Mouse (Mus musculus): ENCODE data around the gene Ina.
"Not testable (repeated sequence)": the region's sequence is repeated elsewhere in the genome, so short reads cannot be mapped to it uniquely, and the experiment has no call there.

Ina gene

DNA sequence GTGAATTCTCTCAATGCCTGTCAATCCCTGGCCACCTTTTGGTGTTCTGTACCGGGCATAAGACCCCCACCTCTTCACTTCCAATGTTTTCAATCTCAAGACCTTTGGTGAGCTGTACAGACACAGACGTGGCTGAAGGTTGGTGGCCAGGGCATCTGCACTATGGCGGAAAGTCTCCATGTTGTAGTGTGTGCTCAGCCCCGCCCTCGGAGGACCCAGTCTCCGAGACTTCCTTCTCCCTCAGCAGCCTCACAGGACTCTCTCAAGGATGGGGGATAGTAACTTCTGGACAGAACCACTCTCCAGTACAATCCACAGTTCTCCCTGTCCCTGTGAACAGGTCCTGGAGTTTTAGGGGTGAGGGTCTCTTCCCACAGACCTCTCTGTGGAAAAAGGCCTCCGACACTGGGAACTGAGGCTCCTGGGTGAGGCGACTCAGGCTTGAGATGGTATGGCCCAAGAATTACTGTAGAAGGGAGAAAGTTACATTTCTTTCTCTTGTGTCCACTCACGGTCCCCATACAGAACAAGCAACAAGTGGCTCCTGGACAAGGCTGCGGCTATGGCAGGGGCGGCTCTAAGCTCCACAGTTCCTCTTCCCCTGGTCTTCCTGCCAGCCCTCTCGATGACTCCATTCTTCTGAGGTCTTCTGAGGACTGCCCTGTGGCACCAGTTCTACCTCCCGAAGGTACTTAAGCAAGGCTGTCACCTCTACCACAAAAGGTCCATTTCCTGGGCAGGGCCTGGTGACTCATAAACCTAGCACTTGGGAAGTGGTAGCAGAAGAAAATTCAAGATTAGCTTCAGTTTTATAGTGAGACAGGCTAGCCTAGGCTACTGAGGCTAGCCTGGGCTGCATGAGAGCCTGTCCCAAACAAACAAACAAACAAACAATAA, 29.5 kb upstream of the Ina start:
- DNase-seq (ENCODE audit: low read depth, low spot score) = no peak

DNA sequence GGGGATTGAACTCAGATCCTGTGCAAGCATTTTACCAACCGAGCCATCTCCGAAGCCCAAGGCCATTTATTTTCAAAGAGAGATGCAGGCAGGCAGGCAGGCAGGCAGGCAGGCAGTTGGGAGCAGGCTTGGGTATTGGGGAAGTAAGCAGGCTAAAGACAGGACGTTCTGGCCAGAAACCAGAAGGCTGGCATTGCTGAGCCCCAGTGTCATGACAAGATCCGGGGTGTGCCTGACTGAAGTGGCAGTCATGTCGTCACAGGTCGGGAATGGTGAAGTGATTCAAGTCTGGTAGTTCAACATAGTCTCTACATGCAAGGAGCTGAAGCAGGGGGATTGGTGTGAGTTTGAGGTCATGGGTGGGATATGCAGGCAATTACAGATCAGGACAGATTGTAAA, 26.9 kb upstream of the Ina start:
- peak; percentile 34 for DNase-seq (ENCODE audit: low read depth, low spot score)

DNA sequence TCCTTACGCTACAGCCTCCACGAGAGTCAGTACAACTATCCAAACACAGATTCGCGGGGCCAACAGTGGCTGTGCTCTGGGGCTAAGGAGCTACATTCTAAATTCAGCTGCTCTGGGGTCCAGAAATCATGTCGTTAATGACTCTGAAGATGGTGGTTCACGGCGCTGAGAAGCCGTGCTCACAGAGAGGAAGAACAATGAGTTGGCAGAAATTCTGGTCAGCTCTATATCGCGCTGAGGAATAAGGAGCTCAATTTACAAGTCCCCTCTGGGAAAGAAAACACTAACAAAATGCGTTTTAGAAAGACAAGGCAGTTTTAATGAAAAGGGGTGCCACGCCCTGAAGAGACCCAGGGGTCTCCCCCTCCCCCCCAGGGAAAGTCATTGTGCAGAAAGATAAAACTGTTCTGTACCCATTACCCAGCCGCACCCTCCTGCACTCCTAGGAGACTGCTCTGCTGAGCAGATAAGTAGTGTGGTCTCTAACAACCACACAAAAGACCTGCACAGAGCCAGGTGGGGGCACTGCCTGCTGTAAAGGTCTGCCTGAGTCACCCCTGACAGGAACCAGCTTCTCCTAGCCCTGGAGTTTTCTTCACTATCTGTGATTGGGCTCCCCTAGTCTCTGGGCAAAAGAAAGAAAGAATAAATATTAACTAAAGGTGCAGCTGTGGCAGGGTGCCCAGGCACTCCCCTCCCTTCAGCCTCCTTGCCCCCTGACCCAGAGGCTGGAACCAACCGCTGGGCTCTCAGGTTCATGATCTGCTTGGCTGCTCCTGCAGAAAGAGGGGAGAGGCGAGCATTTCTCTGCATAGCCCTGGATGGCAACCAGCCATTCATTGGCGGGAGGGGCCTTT, 26.0 kb upstream of the Ina start:
- DNase-seq (ENCODE audit: low read depth, low spot score) = no peak

DNA sequence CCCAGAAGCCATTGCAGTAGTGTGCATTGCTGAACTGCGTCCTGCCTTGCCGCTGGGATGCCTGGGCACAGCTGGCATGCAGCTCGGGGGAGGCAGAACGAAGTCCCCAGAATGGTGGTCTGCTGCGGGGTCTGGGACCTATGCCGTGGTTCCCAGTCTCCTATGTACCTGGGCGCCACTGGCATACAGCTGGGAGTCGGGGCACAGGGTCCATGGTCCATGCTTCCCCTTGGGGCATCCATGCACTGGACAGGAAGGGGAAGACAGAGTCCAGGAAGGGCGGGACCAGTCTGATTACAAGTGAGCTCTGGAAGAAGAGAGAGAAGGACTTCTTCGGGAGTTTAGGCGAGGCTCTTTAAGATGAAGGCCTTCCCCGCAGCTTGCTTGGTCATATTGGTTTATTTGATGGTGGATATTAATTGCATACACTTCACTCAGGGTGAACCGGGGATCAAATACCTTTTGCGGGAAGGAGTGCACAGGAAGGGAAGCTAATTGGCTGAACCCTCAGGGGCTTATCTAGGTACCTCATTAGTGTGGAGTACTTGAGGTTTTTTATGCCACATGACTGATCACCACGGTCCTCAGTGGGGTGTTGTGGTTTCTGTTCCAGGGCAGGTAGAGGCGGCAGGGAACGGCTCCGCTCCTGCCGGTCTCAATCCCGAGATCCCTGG, 24.9 kb upstream of the Ina start:
- DNase-seq (ENCODE audit: low read depth, low spot score) = no peak

DNA sequence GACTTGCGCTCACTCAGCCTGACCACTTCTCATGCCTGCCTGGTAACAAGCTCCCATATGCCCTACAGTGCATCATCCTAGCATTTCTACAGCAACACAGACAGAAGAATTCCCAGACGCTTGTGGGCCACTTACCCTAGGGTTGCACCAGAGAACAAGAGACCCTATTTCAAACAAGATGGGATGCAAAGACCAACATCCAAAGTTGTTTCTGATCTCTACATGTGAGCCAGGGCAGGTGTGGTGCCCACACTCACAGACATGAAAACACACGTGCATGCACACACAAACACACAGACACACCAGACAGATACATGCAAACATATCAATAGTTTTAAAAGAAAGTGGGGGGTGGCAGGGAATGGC, 24.4 kb upstream of the Ina start:
- no peak for DNase-seq (ENCODE audit: low read depth, low spot score)

DNA sequence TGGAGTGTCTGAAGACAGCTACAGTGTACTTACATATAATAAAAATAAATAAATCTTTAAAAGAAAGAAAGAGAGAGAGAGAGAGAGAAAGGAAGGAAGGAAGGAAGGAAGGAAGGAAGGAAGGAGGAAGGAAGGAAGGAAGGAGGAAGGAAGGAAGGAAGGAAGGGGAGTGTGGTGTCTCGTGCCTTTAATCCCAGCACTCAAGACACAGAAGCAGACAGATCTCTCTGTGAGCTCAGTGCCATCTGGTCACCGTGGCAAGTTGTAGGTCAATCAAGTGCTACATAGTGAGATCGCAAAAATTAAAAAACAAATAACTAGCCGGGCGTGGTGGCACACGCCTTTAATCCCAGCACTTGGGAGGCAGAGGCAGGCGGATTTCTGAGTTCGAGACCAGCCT, 23.9 kb upstream of the Ina start:
- DNase-seq (ENCODE audit: low read depth, low spot score) = not testable (repeated sequence)

DNA sequence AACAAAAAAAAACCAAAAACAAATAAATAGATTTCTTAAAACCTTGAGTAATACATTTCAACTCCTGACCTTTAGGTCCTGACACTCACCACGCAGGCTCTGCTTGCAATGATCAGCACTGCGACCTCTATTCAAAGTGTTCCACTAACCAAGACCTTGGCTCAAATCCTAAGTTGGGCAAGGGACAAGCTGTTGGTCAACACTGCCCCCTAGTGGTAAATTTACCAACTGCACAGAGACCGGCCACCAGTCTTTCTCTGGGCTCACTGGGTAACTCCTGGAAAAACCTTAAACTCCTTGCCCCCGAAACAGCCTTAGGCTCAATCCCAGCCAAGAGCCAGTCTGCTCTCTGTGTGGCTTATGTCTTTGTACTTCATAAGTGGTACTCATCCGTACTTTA, 23.4 kb upstream of the Ina start:
- peak; percentile 80 for DNase-seq (ENCODE audit: low read depth, low spot score)

DNA sequence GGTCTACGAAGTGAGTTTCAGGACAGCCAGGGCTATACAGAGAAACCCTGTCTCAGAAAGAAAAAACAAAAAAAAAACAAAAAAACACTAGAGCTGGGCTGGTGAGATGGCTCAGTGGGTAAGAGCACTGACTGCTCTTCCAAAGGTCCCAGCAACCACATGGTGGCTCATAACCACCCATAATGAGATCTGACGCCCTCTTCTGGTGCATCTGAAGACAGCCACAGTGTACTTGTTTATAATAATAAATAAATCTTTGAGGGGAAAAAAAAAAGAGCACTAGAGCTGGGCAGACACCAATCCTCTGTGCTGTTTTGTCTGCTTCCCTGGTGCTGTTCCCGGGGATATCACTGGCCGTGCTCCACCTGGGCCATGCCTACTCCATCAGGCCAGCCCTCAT, 22.2 kb upstream of the Ina start:
- DNase-seq (ENCODE audit: low read depth, low spot score) = not testable (repeated sequence)

DNA sequence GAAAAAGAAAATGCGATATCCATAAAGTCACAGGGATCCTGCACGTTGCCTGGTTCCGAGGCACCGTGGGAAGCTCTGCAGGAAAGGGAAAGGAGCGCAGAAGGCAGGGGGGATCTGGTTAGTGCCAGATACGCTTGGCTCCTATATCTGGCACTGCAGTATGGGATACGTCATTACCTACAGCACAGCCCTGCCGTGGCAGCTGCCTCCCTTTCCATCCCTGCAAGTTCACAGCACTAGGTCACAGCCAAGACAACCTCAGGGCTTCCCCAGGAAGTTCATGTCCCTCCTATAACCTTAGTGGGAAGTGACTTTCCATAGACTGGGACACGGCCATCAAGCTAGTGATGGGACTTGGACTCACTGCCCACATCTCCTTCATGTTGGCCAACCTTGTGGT, 18.4 kb upstream of the Ina start:
- no peak for DNase-seq (ENCODE audit: low read depth, low spot score)

DNA sequence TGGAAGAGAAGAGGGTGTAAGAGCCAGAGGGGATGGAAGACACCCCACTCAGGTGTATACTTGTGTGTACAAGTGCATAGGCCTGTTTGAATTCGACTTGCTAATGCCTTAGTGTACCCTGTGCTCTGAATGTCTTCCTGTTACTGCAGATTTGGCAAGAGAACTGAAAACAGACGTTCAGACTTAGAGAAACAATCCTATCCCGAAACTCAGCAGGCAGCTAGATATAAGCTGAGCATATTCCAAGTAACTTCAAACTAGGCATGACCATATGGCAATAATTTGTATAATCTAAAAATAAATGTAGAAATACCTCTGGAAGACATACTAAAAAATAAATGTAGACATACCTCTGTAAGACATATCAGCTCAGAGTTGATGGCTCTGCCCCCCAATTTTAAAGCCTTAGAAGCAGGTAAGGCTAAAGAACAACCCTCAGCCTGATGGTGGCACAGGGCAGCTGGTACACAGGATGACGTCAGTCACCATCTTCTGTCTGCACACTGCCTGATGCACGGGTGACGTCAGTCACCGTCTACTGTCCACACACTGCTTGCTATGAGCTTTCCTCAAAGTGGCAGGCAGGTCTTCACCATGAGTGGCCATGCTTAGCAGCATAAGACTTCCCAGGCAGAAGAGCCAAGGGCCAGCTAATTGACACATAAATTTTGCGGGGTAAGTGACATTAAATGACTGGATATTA, 16.2 kb upstream of the Ina start:
- DNase-seq (ENCODE audit: low read depth, low spot score) = no peak

DNA sequence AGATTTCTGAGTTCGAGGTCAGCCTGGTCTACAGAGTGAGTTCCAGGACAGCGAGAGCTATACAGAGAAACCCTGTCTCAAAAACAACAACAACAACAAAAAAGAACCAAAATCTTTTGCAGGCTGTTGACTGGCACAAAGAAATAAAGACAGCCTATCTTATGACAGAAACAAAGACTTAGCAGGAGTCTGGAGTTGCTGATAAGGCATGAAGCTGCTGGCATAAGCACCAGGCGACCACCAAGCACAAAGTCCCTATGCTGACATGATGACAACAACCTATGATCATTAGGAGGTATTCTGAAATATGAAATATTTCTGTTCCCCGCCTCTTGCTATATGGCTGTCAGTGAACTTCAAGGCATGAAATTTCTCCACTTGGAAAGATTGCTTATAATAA, 15.5 kb upstream of the Ina start:
- DNase-seq (ENCODE audit: low read depth, low spot score) = no peak

DNA sequence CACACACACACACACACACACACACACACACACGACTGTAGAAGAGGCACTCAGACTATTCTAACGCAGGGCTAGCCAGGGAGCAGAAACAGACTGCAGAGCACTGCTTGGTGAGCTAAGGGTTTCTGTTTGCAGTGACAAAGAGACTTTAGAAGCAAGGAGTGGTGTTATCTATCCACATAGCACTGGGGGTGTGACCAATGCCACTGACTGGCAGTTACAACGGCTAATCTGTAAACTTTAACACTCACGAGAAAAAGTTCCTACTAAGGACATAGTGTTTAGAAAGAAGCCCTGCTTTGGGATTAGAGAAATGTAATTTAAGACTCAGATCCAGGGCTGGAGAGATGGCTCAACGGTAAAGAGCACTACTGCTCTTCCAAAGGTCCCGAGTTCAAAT, 14.7 kb upstream of the Ina start:
- DNase-seq (ENCODE audit: low read depth, low spot score) = no peak

DNA sequence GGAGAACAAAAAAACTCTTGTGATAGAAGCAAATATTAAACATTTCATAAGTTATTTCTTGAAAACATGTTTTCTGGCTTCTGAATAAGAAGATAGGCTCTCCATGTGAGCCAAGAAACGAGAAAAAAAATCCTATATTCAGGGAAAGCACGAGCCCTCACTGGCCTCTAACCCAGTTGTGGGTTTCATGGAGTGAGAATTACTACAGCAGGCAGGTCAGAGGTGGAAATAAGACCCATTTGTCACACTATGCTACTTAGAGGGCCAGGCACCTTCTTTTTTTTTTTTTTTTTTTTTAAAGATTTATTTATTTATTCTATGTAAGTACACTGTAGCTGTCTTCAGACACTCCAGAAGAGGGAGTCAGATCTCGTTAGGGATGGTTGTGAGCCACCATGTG, 14.1 kb upstream of the Ina start:
- DNase-seq (ENCODE audit: low read depth, low spot score) = not testable (repeated sequence)

DNA sequence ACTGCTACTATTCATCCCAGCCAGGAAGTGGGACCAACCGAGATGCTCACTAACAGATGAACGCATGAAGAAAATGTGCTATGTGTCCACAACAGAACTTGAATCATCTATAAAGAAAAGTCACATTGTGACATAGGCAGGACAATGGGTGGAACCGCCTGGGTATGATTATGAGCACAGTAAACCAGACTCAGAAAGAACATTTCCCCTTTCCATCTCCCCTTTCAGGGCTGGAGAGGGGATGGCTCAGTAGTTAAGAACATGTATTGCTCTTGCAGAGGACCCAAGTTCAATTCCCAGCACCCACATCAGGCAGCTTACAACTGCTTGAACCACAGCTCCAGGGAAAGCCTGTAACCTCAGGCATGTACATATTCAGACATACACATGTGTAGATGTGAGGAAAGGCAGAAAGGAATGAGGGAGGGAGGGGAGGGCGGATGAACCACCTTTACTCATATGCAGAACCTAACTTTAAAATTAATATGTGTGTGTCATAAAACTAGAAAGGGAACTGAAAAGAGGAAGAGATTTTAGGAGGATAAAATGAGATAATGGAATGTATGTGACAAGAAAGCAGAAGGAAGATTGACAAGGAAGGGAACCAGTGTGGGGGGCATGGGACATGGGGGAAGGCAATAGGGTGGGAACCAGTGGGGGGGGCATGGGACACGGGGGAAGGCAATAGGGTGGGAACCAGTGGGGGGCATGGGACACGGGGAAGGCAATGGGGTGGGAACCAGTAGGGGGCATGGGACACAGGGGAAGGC, 10.6 kb upstream of the Ina start:
- no peak for DNase-seq (ENCODE audit: low read depth, low spot score)

DNA sequence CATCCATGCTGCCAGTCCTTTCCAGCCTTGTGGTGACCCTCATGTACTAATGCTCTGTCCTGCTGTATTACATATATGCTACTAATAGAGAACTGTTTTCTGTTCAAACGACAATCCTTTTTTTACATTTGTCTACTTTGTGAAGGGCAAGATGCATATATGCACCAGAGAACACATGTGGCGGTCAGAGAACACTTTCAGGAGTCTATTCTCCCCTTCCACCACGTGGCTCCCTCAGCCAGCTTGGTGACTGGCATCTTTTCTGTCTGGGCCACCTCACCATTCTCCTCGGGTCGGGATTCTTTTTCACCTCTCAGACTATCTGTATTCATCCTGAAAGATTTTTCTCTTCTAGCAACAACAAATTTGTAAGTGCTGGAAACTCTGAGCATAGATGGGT, 8.6 kb upstream of the Ina start:
- no peak for DNase-seq (ENCODE audit: low read depth, low spot score)

DNA sequence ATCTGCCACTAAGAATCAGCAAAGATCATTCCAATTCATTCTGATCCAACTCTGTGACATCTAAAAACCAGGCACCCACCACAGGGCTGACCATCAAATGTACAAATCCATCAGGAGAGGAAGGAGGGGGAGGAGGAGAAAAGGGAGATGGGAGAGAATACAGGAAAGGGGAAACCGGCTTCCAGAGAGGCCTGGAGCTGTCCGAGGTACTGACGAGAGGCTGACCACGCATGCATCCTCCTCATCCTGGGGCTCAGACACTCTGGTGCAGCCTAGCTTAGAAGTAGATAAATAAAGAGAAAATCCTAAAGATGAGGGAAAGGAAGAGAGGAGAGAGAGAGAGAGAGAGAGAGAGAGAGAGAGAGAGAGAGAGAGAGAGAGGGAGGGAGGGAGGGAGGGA, 8.2 kb upstream of the Ina start:
- no peak for DNase-seq (ENCODE audit: low read depth, low spot score)

DNA sequence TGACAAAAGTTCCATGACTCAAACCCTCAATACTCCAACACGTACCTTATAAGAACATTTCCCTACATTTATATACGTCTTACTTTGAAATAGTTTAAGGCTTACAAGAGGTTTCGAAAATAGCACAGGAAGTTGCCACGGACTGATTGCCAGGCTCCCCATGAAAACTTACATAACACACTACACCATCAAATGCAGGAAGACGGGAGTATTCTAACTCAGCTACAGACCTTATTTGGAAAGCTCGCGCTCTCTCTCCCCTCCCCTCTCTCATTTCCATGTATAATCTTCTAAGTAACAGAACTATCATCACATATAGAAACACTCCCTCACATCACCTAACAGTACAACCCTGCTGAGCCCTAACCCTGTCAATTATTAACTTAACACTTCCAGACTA, 5.1 kb upstream of the Ina start:
- no peak for DNase-seq (ENCODE audit: low read depth, low spot score)

DNA sequence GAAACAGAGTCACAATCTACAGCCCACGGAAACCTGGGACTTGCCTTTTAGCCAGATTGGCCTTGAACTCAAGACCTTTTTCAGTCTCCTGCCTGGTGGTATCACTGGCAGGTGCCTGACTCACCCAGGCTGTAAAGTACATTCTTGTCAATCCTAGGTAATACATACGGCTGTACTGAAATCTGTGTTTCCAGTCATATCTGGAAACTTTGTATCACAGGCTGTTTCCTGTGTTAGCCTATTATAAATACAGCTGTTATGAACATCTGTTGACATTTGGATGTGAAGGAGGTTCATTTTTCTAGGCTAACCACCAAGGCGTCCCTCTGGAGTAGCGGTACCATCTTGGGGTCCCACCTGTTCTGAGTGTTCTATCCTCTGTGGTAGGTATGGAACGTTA, 4.6 kb upstream of the Ina start:
- no peak for DNase-seq (ENCODE audit: low read depth, low spot score)

DNA sequence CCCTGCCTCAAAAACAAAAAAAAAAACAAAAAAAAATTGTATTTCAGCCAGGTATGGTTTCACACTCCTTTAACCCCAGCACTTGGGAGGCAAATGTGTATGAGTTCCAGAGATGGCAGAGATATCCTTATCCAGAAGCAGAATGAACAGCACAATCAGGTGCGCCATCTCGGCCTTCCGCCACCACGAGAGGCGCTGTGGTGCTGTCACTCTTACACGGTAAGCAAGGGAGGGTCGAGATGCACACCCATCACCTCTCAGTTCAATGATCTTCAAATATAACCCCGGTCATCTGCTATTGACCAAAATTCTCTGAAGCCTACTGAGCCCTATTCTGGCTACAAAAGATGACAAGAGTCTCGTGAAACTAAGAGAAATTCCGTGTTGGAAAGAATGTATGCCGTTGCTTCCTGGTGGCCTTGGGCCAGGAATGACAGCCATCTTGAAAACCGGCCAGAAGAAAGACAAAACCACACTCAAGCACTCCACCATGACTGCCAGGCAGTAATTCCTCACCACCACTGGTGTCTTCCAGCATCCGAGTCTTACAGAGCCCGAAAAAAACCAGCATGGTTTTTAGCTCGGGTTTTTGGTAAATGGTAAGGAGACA, 1.9 kb upstream of the Ina start:
- no peak for DNase-seq (ENCODE audit: low read depth, low spot score)

DNA sequence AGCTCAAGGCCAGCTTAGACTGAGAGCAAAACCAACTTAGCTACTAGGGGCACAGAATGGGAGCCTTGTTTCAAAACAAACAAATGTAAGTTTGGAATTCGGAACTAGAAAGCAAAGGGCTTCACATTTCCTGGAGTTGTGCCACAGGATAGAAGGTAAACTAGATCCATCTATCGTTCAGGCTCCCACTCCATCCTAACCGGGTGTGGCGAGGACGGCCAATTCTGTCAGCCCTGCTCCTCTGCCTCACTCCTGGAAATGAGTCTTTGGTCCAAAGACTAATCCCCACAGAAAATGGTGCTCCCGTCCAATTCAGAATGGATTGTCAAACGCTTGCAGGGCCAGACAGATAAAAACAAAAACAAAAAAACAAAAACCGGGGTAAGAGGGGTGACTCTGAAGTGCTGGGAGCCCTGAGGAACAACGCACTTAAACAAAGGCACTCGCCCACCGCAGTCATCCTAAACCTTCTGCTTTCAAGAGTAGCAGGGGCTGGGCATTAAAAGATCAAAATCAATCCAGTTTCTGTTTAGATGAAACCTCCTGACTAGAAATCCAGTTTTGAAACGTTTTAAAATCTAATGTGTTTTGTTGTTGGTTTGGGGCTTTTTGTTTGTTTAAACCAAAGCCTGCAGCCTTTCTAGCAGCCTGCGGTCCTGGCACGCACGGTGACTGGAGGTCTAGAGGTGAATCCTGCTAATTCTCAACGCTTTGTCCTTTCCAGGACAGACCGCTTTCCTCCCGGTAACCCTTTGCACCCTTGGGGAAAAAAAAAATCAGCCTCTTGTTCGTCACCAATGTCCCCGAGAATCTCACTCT, 949 bp upstream of the Ina start:
- DNase-seq (ENCODE audit: low read depth, low spot score) = no peak
